ENCODE assay signal across 22 mouse cellular contexts in genomic region chr7:120969221-120969620, GRCm38 (mm10). TPM values are rescaled to one million over a fixed set of nuclear protein-coding genes. Genes with fewer than 3 reads are reported as not detected.
DNase-seq lines count a peak whose midpoint lies in the region; ATAC-seq and TF ChIP-seq lines count a peak whose summit lies in the region.
"Had no signal": no experiment of that assay in that cellular context is flagged by ENCODE, and none has a peak within 500 bp of the region (broad histone marks: within the 10 kb centered on the region; RNA-seq: fewer than 3 reads in every experiment).

No protein-coding gene starts in this region.

- H3K4me3 ChIP-seq in erythroblast, embryonic 14.5 days (replicated peaks): peak overlapping the region; percentile 47
- H3K4me3 ChIP-seq in liver, embryonic 14.5 days (ENCODE audit: insufficient read depth in 1 of 2, low read depth in 2 of 2, low read length in 2 of 2): peak overlapping the region in 1 of 2 experiments; percentile 32; a peak in 2 of 4 replicates
- H3K4me3 ChIP-seq in forebrain, embryonic 15.5 days: no peak overlapping the region
- H3K4me3 ChIP-seq: hindbrain, embryonic 15.5 days; limb, embryonic 15.5 days; midbrain, embryonic 12.5 days had no signal

- peaks cover 85% of the 10 kb centered on the region for H3K4me1 ChIP-seq in erythroblast, embryonic 14.5 days (ENCODE audit: control insufficient read depth)
- H3K4me1 ChIP-seq in liver, embryonic 14.5 days (replicated peaks; ENCODE audit: control insufficient read depth in 2 of 2, insufficient read depth in 2 of 2, low read length in 1 of 2): peaks cover 48 to 54% of the 10 kb centered on the region in 2 experiments
- H3K4me1 ChIP-seq in forebrain, embryonic 15.5 days: no peaks in the 10 kb centered on the region
- H3K4me1 ChIP-seq: limb, embryonic 15.5 days; midbrain, embryonic 12.5 days had no signal

- H3K36me3 ChIP-seq in erythroblast, embryonic 14.5 days (ENCODE audit: control insufficient read depth): peaks cover 100% of the 10 kb centered on the region
- H3K36me3 ChIP-seq in liver, embryonic 14.5 days (replicated peaks; ENCODE audit: control insufficient read depth, insufficient read depth, low read depth): peaks cover 44% of the 10 kb centered on the region
- H3K36me3 ChIP-seq in forebrain, embryonic 15.5 days: no peaks in the 10 kb centered on the region

- H3K27ac ChIP-seq in liver, embryonic 14.5 days: peak overlapping the region; percentile 90
- H3K27ac ChIP-seq in forebrain, embryonic 15.5 days (replicated peaks): no peak overlapping the region
- H3K27ac ChIP-seq: hindbrain, embryonic 15.5 days; limb, embryonic 15.5 days; midbrain, embryonic 12.5 days had no signal

- TF ChIP-seq CTCF in liver, embryonic 14.5 days (IDR thresholded peaks at IDR 0.05; ENCODE audit: low read depth): no peak

- WGBS in liver, embryonic 14.5 days (ENCODE audit: insufficient replicate concordance): 28% methylated on average over 7 of the region's 7 CpGs
- 91% methylated on average over 7 of the region's 7 CpGs for WGBS in forebrain, embryonic 15.5 days

- peak; percentile 97 for ATAC-seq in liver, embryonic 14.5 days (ENCODE audit: insufficient read depth)
- ATAC-seq in forebrain, embryonic 15.5 days (replicated peaks): no peak

- H3K4me2 ChIP-seq in liver, embryonic 14.5 days (ENCODE audit: low read depth): peak overlapping the region; percentile 81
- H3K4me2 ChIP-seq in forebrain, embryonic 15.5 days (replicated peaks): no peak overlapping the region
- H3K4me2 ChIP-seq: hindbrain, embryonic 15.5 days; limb, embryonic 15.5 days; midbrain, embryonic 12.5 days had no signal

- peak overlapping the region; percentile 61 for H3K9ac ChIP-seq in liver, embryonic 14.5 days (replicated peaks)
- H3K9ac ChIP-seq in forebrain, embryonic 15.5 days (replicated peaks): no peak overlapping the region
- H3K9ac ChIP-seq: hindbrain, embryonic 15.5 days; limb, embryonic 15.5 days; midbrain, embryonic 12.5 days had no signal

- DNase-seq in spleen, postnatal 36 days (ENCODE audit: low spot score in 2 of 2): peak; percentile 19 to 55
- no peak for DNase-seq in spleen, adult 18-20 months
- DNase-seq in liver, embryonic 14.5 days (ENCODE audit: low read depth in 3 of 3, low spot score in 3 of 3): peak; percentile 66 to 74 (median 66)
- no peak for DNase-seq in gastrocnemius, adult 8-10 months (ENCODE audit: low spot score in 2 of 2)
- DNase-seq in layer of hippocampus, adult 18-20 months (ENCODE audit: low spot score in 2 of 2): no peak
- DNase-seq: cerebellum, adult 18-20 months; gastrocnemius, postnatal 10 days; heart, postnatal 36 days; kidney, adult 2 months; kidney, postnatal 36 days; lung, postnatal 36 days; right cerebral cortex, postnatal 25 days; thymus, adult 18-20 months had no signal

- H3K27me3 ChIP-seq in erythroblast, embryonic 14.5 days (ENCODE audit: control insufficient read depth): no peaks in the 10 kb centered on the region
- no peaks in the 10 kb centered on the region for H3K27me3 ChIP-seq in liver, embryonic 14.5 days (ENCODE audit: control insufficient read depth, insufficient read depth, low read length)
- no peaks in the 10 kb centered on the region for H3K27me3 ChIP-seq in forebrain, embryonic 15.5 days
- H3K27me3 ChIP-seq: hindbrain, embryonic 15.5 days; limb, embryonic 15.5 days; midbrain, embryonic 12.5 days had no signal

- no peaks in the 10 kb centered on the region for H3K9me3 ChIP-seq in erythroblast, embryonic 14.5 days (ENCODE audit: control insufficient read depth, low read length)
- H3K9me3 ChIP-seq in liver, embryonic 14.5 days (ENCODE audit: control insufficient read depth, low read length): no peaks in the 10 kb centered on the region
- H3K9me3 ChIP-seq in forebrain, embryonic 15.5 days: no peaks in the 10 kb centered on the region
- H3K9me3 ChIP-seq: hindbrain, embryonic 15.5 days; limb, embryonic 15.5 days; midbrain, embryonic 12.5 days had no signal

- peak; percentile 84 for TF ChIP-seq EP300 in liver, embryonic 14.5 days (IDR thresholded peaks at IDR 0.05; ENCODE audit: low read depth)

RNA-seq across cellular contexts. Expression of gene Cdr2, which starts 12.9 kb away (rescaled TPM):
- polyA plus RNA-seq in erythroblast, embryonic 14.5 days (2012): 61.1 and 71.7 TPM in 2 replicates
- 67.9 and 100 TPM in 2 replicates for polyA plus RNA-seq in liver, embryonic 14.5 days (2012; rRNA removed)
- polyA plus RNA-seq in liver, embryonic 14.5 days (2014; fragmentation: Nextera tagmentation; extraction: Ambion mirVana): 56.3 and 59.8 TPM in 2 replicates
- total RNA-seq in gastrocnemius, adult 8-10 months (2022): 1 to 10 TPM; 1.2 to 2.7 (median 1.6) TPM
- 9.8 and 10.5 TPM in 2 replicates for polyA plus RNA-seq in forebrain, embryonic 15.5 days (2015; fragmentation: Nextera tagmentation; extraction: Ambion mirVana)
- total RNA-seq in layer of hippocampus, adult 18-20 months (2021): 1 to 10 TPM; 4.4 to 4.8 TPM

RNA-seq across cellular contexts. Expression of gene Mfsd13b, which starts 13.1 kb away (rescaled TPM):
- not detected in 2 replicates for polyA plus RNA-seq in erythroblast, embryonic 14.5 days (2012)
- 0.04 and 0.06 TPM in 2 replicates for polyA plus RNA-seq in liver, embryonic 14.5 days (2012; rRNA removed)
- polyA plus RNA-seq in liver, embryonic 14.5 days (2014; fragmentation: Nextera tagmentation; extraction: Ambion mirVana): not detected in 2 replicates
- not detected for total RNA-seq in gastrocnemius, adult 8-10 months (2022)
- 0.28 and 0.64 TPM in 2 replicates for polyA plus RNA-seq in forebrain, embryonic 15.5 days (2015; fragmentation: Nextera tagmentation; extraction: Ambion mirVana)
- total RNA-seq in layer of hippocampus, adult 18-20 months (2021): 1 to 10 TPM; 1.5 to 2.7 TPM
- total RNA-seq: adrenal gland, adult 18-20 months; ES-E14; gastrocnemius, postnatal 10 days; heart, postnatal 36 days had no signal
- polyA plus RNA-seq: embryonic facial prominence, embryonic 11.5 days; neural tube, embryonic 14.5 days had no signal

RNA-seq across cellular contexts. Expression of gene Polr3e, which starts 51.7 kb away (rescaled TPM):
- 0.34 and 0.48 TPM in 2 replicates for polyA plus RNA-seq in erythroblast, embryonic 14.5 days (2012)
- polyA plus RNA-seq in liver, embryonic 14.5 days (2012; rRNA removed): 5.8 and 9.2 TPM in 2 replicates
- 6.6 and 7.1 TPM in 2 replicates for polyA plus RNA-seq in liver, embryonic 14.5 days (2014; fragmentation: Nextera tagmentation; extraction: Ambion mirVana)
- 10 to 100 TPM in 1 of 4 experiments, 1 to 10 TPM in 3; 7.7 to 11.2 (median 8.4) TPM for total RNA-seq in gastrocnemius, adult 8-10 months (2022)
- polyA plus RNA-seq in forebrain, embryonic 15.5 days (2015; fragmentation: Nextera tagmentation; extraction: Ambion mirVana): 31.6 and 31.9 TPM in 2 replicates
- total RNA-seq in layer of hippocampus, adult 18-20 months (2021): 10 to 100 TPM; 24.3 to 28.0 TPM

Comparison
In these comparisons a context has a peak if more than half of its experiments do, and no peak if none do; other contexts are left out.
1. DNase-seq: peak in spleen, postnatal 36 days (2 of 2) and liver, embryonic 14.5 days (3 of 3); none in spleen, adult 18-20 months (0 of 2), gastrocnemius, adult 8-10 months (0 of 2) and layer of hippocampus, adult 18-20 months (0 of 2).